ENCODE assay signal across 8 mouse cellular contexts in the genomic region with DNA sequence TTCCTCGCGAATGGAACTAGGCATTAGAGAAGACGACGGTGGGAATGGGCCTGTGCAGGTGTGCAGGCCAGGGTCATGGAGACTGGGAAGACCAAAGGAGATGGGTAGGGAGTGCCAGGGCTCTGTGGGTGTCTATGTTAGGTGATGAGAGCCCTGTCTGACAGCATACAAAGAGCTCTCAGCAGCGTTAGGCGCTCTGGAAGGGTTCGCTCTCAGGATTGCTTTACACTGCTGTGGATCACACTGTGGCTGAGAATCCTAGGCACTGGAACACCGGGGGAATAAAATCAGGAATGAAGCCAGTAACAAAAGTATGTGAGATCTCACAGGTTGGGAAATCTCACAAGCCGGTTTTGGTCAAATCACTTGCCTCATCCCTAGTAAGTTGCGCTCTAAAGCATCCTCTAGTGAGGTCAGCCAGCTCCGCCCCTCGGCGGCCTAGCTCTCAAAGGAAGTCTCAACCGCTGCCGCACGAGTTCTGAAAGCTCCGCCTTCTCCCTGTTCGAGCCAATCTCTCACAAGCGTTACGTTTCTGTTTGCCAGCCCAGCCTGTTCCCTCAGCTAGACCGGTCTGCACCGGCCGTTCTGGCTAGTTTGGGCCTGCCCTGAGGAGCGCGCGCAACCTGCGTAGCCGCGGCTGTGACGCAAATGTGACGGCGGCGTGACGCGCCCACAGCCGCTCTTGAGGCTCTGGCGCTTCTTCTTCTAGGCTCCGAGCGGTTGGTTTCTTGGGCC. TPM values are rescaled to one million over a fixed set of nuclear protein-coding genes. Genes with fewer than 3 reads are reported as not detected.
DNase-seq lines count a peak whose midpoint lies in the region; ATAC-seq and TF ChIP-seq lines count a peak whose summit lies in the region.

A gene (plus strand): TSS at position 535 of the 735 bp plus-strand sequence.

- WGBS in forebrain, embryonic 14.5 days = 35% methylated on average over 39 of the region's 39 CpGs
- WGBS in lung, embryonic 15.5 days = 34% methylated on average over 39 of the region's 39 CpGs

- H3K9me3 ChIP-seq in forebrain, embryonic 14.5 days (replicated peaks; ENCODE audit: control insufficient read depth, low read length) = no peaks in the 10 kb centered on the region
- no peaks in the 10 kb centered on the region for H3K9me3 ChIP-seq in lung, embryonic 15.5 days

- no peaks in the 10 kb centered on the region for H3K27me3 ChIP-seq in forebrain, embryonic 14.5 days (replicated peaks; ENCODE audit: control insufficient read depth, insufficient read depth, low read length)
- no peaks in the 10 kb centered on the region for H3K27me3 ChIP-seq in lung, embryonic 15.5 days

- H3K4me3 ChIP-seq in forebrain, embryonic 14.5 days (ENCODE audit: low read depth, low read length) = peak within 1 kb of the TSS; percentile 50
- H3K4me3 ChIP-seq in layer of hippocampus, adult 2 months = peak within 1 kb of the TSS; percentile 72
- peak within 1 kb of the TSS; percentile 61 for H3K4me3 ChIP-seq in lung, embryonic 15.5 days

- peak; percentile 95 for DNase-seq in ES-CJ7 (ENCODE audit: low read depth, low spot score)
- DNase-seq in cerebellum, adult 11 months = peak; percentile 83
- DNase-seq in forebrain, embryonic 14.5 days (ENCODE audit: low spot score) = peak; percentile 95
- DNase-seq in heart, postnatal 14 days = peak; percentile 85 to 87
- peak; percentile 80 to 91 for DNase-seq in layer of hippocampus, adult 2 months (ENCODE audit: low spot score in 2 of 2)
- DNase-seq in ovary, adult 18-20 months (ENCODE audit: low spot score) = peak; percentile 89
- peak; percentile 84 for DNase-seq in thymus, postnatal 0 days (ENCODE audit: low spot score)

- H3K9ac ChIP-seq in forebrain, embryonic 14.5 days (ENCODE audit: low read length) = peak within 1 kb of the TSS; percentile 76
- peak within 1 kb of the TSS; percentile 77 for H3K9ac ChIP-seq in lung, embryonic 15.5 days

- peaks cover 5% of the 10 kb centered on the region; the same call in 1 of the 2 replicates for H3K4me1 ChIP-seq in forebrain, embryonic 14.5 days (ENCODE audit: control insufficient read depth, insufficient read depth, low read length)
- H3K4me1 ChIP-seq in lung, embryonic 15.5 days = peaks cover 7% of the 10 kb centered on the region; the same call in 1 of the 2 replicates

- H3K27ac ChIP-seq in forebrain, embryonic 14.5 days (ENCODE audit: low read depth, low read length) = peak within 1 kb of the TSS; percentile 90
- peak within 1 kb of the TSS; percentile 92 for H3K27ac ChIP-seq in layer of hippocampus, adult 2 months
- peak within 1 kb of the TSS; percentile 92 for H3K27ac ChIP-seq in lung, embryonic 15.5 days

- ATAC-seq in forebrain, embryonic 14.5 days = peak; percentile 97
- peak; percentile 98 for ATAC-seq in lung, embryonic 15.5 days (ENCODE audit: borderline replicate concordance, extremely low read depth, low FRiP score, low TSS enrichment)

- intact Hi-C loops in heart, postnatal 14 days (cut with DNase I) = no loop called here

- H3K4me2 ChIP-seq in forebrain, embryonic 14.5 days (ENCODE audit: low read length) = peak within 1 kb of the TSS; percentile 66
- peak within 1 kb of the TSS; percentile 62 for H3K4me2 ChIP-seq in lung, embryonic 15.5 days

- TF ChIP-seq CTCF in layer of hippocampus, adult 2 months (conservative IDR thresholded peaks at IDR 0.05) = no peak

- H3K36me3 ChIP-seq in forebrain, embryonic 14.5 days (ENCODE audit: control insufficient read depth, insufficient read depth, low read length) = peaks cover 14% of the 10 kb centered on the region
- H3K36me3 ChIP-seq in lung, embryonic 15.5 days = 0 out of 2 replicates have a peak, but pooled peaks cover 5% of the 10 kb centered on the region

RNA-seq across cellular contexts. Expression of the gene that starts here (rescaled TPM):
- 26.1 and 37.9 TPM in 2 replicates for polyA plus RNA-seq in forebrain, embryonic 14.5 days (2014; fragmentation: Nextera tagmentation; extraction: Ambion mirVana)
- 10 to 100 TPM; 31.4 to 34.6 TPM for total RNA-seq in heart, postnatal 14 days (2021)
- 10 to 100 TPM; 31.8 to 39.5 TPM for total RNA-seq in layer of hippocampus, adult 2 months (2021)
- 23.2 and 24.7 TPM in 2 replicates for polyA plus RNA-seq in lung, embryonic 15.5 days (2015; fragmentation: Nextera tagmentation; extraction: Ambion mirVana)
- polyA plus RNA-seq in thymus, postnatal 0 days (2015; fragmentation: Nextera tagmentation; extraction: Ambion mirVana) = 19.6 and 22.5 TPM in 2 replicates

Comparison
In these comparisons a context has a peak if more than half of its experiments do, and no peak if none do; other contexts are left out.
1. Peak in every context shown above with its lines: DNase-seq, ATAC-seq, H3K4me3 ChIP-seq and H3K27ac ChIP-seq.